Mouse (Mus musculus) kidney, adult 11 months (tissue): ENCODE results near the gene Mtus2.

Experiments used
- DNase-seq: peaks from one replicate; pipeline ENCODE4 v3.0.0; 2022

Gene Mtus2

GRCm38 (mm10) chr5:147959088-147959487, 2.0 kb downstream of the Mtus2 start:
- DNase-seq = no peak

DNA sequence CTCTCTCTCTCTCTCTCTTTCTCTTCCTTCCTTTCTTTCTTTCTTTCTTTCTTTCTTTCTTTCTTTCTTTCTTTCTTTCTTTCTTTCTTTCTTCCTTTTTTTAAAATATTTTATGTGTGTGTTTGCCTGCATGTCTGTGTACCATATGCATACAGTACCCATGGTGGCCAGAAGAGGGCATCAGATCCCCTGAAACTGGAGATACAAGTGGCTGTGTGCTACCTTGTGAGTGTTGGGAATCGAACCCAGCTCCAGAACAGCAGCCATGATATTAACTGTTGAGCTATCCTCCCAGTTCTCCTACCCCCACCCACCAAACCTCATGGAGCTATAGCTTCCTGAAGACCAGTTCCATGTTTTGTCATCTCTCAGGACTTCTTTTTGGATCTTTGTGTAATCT, 3.7 kb downstream of the Mtus2 start:
- DNase-seq = no peak

DNA sequence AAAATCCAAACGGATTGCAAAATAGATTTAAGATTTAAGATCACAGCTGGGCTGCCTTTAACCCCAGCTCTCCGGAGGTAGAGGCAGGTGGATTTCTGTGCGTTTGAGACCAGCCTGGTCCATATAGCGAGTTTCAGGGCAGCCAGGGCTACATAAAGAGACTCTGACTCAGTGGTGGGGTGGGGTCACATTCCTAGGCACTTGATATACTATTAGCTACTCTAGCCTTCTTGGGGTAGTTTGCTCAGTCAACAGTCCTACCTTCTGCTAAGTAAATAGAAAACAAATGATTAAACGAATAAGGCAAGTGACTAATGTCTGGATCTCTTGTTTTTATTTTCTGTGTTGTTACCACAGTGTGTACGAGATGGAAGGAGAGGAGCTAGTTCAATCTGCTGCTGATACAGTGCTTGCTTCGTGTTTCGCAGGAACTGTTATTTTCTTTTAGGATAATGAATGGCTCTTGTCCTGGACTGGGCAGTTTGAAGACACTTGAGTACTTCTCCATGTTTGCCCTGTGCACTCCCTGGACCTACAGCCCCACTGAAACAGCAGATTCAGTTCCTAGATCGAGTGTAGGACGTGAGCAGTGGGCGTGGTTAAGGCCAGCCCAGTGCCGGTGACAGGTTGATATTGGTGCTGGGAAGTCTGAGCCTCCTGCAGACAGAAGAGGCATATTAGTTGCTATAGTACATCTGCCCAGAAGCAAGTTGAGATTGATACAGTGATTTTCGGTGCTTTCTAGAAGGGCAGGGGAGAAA, 6.9 kb downstream of the Mtus2 start:
- DNase-seq = no peak

DNA sequence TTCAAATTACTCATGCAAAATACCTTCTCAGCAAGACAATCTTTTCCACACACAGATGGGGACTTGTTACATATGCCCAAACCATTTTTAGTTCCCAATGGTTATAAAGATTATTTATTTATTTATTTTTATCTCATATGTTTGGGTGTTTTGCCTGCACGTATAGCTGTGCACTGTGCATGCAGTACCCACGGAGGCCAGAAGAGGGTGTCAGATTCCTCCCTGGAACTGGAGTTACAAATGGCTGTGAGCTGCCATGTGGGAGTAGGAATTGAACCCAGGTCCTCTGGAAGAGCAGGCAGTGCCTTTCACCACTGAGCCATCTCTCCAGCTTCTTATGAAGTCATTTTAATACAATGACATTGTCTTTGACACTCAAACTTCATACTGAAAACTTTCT, 7.7 kb downstream of the Mtus2 start:
- DNase-seq = no peak

GRCm38 (mm10) chr5:147966646-147967045, 9.5 kb downstream of the Mtus2 start:
- DNase-seq = no peak

GRCm38 (mm10) chr5:147969566-147969965, 12.4 kb downstream of the Mtus2 start:
- no peak for DNase-seq

GRCm38 (mm10) chr5:147976001-147976400, 18.9 kb downstream of the Mtus2 start:
- DNase-seq = no peak

GRCm38 (mm10) chr5:147980606-147981005, 23.5 kb downstream of the Mtus2 start:
- DNase-seq = no peak

DNA sequence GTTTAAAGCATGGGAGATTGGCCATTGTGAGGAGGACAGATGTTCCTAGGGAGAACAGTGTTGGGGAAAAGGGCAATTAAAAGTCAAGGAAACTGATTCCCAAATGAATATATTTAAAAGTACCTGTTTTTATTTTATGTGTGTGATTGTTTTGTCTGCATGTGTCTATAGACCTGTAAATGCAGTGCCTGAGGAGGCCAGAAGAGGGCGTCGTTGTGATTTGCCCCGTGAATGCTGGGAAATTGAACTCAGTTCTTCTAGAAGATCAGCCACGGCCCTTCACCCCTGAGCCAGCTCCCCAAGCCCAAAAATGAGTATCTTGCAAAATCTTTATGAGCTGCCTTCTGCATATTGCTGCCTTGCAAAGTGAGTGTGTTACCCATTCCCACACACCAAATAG, 33.2 kb downstream of the Mtus2 start:
- DNase-seq = no peak

DNA sequence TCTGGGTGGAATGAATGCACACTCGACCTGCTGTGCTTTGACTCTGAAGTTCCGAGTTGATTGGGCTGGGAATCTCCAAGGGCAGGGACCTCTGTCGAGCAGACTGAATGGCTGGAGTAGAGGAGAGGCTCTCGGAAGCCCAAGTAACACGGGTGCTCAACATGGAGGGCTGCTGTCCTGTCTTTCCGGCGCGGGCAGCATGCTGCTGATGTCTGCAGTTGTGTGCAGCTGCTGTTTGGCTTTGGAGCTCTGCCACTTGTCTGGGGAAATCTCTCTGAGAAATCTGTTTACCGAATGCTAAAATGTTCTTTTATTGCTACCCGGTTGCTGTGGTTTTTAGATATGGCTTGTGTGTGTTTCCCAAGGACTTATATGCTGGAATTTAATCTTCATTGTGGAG, 33.7 kb downstream of the Mtus2 start:
- DNase-seq = no peak

- DNase-seq = peak; percentile 59
Observed at GRCm38 (mm10) chr5:147992581-147993378, 35.7 kb downstream of the Mtus2 start.

GRCm38 (mm10) chr5:148005263-148005662, 48.1 kb downstream of the Mtus2 start:
- DNase-seq = no peak

DNA sequence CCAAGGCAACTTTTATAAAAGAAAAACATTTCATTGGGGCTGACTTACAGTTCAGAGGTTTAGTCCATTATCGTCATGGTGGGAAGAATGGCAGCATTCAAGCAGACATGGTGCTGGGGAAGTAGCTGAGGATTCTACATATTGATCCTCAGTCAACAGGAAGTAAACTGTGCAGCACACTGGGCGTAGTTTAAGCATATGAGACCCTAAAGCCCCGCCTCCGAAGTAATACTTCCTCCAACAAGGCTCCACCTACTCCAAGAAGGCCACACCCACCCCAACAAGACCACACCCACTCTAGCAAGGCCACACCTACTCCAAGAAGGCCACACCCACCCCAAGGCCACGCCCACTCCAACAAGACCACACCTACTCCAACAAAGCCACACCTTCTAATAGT, 55.0 kb downstream of the Mtus2 start:
- DNase-seq = no peak

GRCm38 (mm10) chr5:148014133-148014854, 57.2 kb downstream of the Mtus2 start:
- no peak for DNase-seq

DNA sequence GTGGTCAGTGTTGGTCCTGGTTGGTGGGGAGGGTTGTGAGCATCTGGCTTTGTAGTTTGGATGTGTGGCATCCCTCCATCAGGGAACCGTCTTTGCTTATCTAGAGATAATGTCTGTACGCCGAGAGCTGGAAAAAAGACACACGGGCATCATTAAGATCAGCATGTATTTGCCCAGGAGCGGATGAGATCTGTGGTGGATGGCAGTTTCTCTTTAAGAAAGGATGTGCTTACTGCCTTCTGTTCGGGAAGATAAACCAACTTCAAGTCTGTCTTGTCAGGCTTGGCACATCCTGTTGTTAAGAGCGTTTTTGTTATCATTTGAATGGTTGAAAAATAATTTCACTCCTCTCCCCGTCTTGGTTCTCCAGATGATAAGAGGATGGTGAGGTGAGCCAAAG, 58.3 kb downstream of the Mtus2 start:
- DNase-seq = no peak

DNA sequence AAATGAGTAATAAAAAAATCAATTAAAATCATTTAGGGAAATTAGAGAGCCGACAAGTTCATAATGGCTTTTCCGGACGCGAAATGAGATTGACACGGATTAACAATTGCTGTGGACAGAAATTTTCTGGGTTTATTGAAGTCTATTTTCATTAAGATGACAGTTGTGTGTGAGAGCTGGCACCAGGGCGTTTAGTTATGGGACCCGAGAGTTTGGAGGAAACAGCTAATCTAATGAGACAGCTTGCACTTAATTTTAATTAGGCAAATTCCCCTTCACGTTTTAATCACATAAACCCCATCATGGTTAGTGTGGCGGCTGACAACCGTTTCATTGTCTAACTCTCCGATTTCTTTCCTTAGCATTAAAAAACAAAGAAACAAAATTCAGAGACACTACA, 60.3 kb downstream of the Mtus2 start:
- no peak for DNase-seq

DNA sequence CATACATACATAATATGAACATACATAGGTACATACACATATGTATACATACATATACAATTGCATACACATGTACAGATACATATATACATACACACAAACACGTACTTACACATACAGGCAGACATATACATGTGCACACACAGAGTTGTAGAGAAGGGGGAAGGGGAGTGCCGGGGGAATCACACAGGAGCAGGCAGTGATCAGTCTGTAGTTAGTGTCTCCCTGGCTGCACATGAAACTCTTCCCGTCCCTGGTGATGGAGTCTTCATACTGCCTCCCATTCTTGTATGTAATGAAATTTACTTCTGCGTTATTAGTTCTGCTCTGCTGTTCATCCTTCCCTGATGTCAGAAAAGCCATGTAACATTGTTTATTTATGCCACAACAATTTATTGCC, 65.7 kb downstream of the Mtus2 start:
- no peak for DNase-seq

DNA sequence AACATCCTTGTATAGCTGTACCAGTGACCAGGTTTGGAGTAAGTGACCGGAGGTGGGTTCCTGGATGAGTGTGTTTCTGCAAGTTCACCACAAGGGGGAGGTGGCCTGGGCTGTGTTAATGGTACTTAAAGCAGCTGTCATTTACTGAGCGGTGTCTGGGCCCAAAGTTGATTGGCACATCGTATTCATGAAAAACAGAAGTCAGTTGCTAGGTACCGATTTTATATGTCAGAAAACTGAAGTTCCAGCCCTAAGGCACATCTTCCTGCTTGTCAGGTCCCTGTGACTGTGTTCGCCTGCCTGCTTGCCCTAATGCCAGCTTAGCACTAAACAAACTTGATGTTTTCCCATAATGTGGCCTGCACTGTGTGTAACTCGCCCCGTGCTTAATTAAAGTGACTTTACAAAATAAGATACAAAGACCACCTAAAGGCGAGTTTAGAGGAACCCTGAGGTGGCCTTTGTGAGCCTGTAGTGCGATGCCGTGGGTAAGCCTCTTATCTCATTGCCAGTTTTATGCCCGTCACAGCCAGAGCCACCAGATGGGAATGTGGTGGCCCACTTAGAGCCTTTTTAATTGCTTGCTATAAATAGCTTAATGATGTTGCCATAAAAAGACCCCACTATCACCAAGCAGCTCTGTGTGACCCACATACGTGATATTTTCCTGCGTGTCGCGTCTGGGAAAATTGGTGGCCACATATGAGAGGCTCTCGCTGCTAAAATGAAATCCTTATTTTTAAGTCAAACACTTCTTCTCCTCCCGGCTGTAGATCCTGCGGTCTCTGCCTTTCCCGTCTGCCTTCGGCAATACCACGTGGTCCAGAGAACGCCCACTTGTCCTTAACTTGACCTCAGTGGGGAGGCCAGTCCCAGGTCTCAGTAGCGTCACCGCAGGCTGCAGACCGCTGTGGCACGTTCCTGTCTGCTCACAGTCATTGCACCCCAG, 69.6 kb downstream of the Mtus2 start:
- DNase-seq = no peak

DNA sequence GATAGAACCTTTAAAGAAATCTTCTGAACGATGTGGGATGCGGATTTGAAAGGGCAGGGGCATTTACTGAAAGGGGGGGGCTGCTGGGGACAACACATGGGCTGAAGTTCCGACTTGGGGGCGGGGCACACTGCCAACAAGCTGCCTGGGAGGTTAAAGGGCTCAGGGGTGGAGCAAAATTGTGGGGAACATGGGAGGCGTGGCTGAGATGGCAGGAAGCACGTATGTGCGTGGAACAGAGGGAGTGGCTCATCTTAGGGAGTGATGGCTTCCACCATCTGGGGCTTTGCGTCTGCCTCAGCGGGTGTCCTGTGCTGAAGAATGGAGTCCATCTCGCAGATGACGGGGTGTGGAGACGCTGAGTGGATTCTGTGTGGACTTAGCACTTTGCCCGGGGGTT, 70.9 kb downstream of the Mtus2 start:
- no peak for DNase-seq

DNA sequence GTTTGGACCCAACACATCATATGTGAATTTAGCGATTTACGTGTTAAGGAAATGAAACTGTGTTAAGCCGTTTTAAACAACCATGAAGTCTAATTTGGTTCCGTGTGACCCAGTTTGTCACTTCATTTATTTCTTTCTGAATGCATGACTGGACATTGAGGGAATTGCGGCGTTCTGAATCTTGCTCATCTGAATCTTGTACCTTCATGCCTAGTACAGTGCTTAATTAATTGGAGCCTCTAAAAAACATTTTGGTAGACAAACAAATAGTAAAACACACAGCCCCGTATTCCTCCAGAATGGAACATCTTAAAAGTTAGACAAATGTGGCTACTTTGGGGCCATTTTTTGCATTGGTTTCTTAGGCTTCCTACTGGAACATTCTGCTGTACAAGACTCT, 84.5 kb downstream of the Mtus2 start:
- no peak for DNase-seq

DNA sequence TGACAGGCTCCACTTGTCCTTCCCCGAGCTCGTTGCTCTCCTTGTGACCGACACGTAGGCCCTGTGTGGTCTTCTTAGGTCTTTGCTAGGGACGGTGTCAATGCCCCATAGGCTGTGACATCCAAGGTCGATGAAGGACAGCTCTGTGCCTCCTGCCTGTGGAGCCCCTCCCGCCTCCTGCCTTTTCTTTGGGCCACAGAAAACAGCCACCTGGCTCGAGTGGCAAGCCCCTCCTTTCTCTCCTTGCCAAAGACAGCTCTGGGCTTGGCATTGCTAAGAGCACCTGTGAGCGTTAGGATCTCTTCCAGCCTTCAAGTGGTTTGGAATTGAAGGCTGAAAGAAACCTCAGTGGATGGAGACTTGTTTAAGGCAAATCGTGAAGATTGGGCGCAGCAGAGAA, 91.1 kb downstream of the Mtus2 start:
- no peak for DNase-seq

DNA sequence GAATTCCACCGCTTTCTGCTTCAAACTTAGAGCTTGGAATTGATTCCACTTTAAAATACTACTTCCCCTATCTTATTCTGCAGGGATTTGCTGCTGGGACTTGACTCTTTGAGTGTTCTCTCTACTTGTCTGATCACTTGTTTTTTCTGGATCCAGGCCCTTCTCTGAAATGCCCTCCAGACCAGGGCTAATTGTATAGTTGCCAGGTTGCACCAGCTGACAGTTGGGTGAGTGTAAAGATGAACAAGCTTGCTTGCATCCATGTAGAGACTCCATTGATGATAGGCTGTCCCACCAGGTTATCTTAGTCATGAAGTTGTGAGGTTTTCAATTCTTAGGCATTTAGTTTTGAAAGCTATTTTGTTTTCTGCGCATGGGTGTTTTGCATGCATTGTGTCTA, 92.2 kb downstream of the Mtus2 start:
- DNase-seq = no peak
